Mouse (Mus musculus) forebrain, postnatal 0 days (tissue): ENCODE data around the gene Prpsap1. TPM values are rescaled to one million over a fixed set of nuclear protein-coding genes. Genes with fewer than 3 reads are reported as not detected.
A peak's percentile ranks its signal among the peaks of the same experiment; 100 is the strongest.

Source experiments
- ATAC-seq: fragments of 200-750 bp; cut with Nextera tagmentation; 2 replicates; pipeline ENCODE4 v1.8.0; 2017; ENCODE audit warnings: mild to moderate bottlenecking, moderate library complexity
- DNase-seq: peaks from one replicate; pipeline ENCODE4 v3.0.0-alpha.2; 2015
- H3K27ac ChIP-seq: fragments of 300-500 bp; sonication (generic); 2 replicates; pipeline ENCODE4 v1.5.1; 2014; ENCODE audit warnings: low read depth, mild to moderate bottlenecking, antibody characterized with exemption, low read length, moderate library complexity, mixed read lengths
- H3K27me3 ChIP-seq: fragments of 300-500 bp; sonication (generic); 2 replicates; pipeline ENCODE4 v1.6.1; 2014; ENCODE audit warnings: mild to moderate bottlenecking, low read length, mixed read lengths; ENCODE audit not compliant: insufficient read depth
- H3K36me3 ChIP-seq: fragments of 300-500 bp; sonication (generic); 2 replicates; pipeline ENCODE4 v1.6.1; 2014; ENCODE audit warnings: mild to moderate bottlenecking, moderate library complexity; ENCODE audit not compliant: insufficient read depth
- H3K4me1 ChIP-seq: fragments of 300-500 bp; sonication (generic); 2 replicates; pipeline ENCODE4 v1.6.1; 2014; ENCODE audit warnings: antibody characterized with exemption; ENCODE audit not compliant: insufficient read depth
- H3K4me2 ChIP-seq: fragments of 300-500 bp; sonication (generic); 2 replicates; pipeline ENCODE4 v1.6.1; 2014; ENCODE audit warnings: low read depth, mild to moderate bottlenecking, moderate library complexity
- H3K4me3 ChIP-seq: fragments of 300-500 bp; sonication (generic); 2 replicates; pipeline ENCODE4 v1.5.1; 2014; ENCODE audit warnings: low read depth, low read length, mixed read lengths
- H3K9ac ChIP-seq: fragments of 300-500 bp; sonication (generic); 2 replicates; pipeline ENCODE4 v1.6.1; 2014; ENCODE audit warnings: mild to moderate bottlenecking
- H3K9me3 ChIP-seq: fragments of 300-500 bp; sonication (generic); 2 replicates; pipeline ENCODE4 v1.6.1; 2016; ENCODE audit warnings: low read length
- CTCF ChIP-seq: sonication (generic); IDR thresholded peaks from 2 replicates; pipeline ENCODE4 v1.5.1; 2016; ENCODE audit warnings: antibody characterized with exemption, control low read depth, low read depth
- WGBS: fragments of 180-500 bp; shearing (Covaris S2); extraction: QIAGEN DNeasy Blood & Tissue Kit; methylation state at CpG from one replicate; pipeline ENCODE4 v1.1.7; 2014; 5-methylcytosine and 5-hydroxymethylcytosine counted together
- polyA plus RNA-seq: library from polyadenylated mRNA; unstranded; fragments of >200 nt; fragmentation: Nextera tagmentation; extraction: Ambion mirVana; gene quantifications from 2 replicates; pipeline ENCODE4 v1.2.1, GENCODE M21; 2015
- total RNA-seq: library from RNA; depleted of rRNA; stranded (reverse); fragments of >200 nt; gene quantifications from 2 replicates; pipeline ENCODE4 v1.2.3, GENCODE M21; 2014

Gene Prpsap1
- total and polyA plus RNA-seq, 2 experiments from 2014 or later = 96.0 to 158 TPM

- DNase-seq (peak; percentile 75), ATAC-seq (peak; percentile 18; the same call in 1 of the 2 replicates)
- H3K9me3 ChIP-seq = no peaks in the 10 kb centered on the region
- no peaks in the 10 kb centered on the region; the same call in 1 of the 2 replicates for H3K27me3 ChIP-seq
- H3K4me2 ChIP-seq = peak overlapping the region; percentile 73
- peaks cover 14% of the 10 kb centered on the region for H3K36me3 ChIP-seq
- 0 out of 2 replicates have a peak, but pooled peaks cover 4% of the 10 kb centered on the region for H3K4me1 ChIP-seq
- TF ChIP-seq CTCF = no peak; the same call in 1 of the 2 replicates
- 0% methylated on average over 40 of the region's 67 CpGs for WGBS
- peak overlapping the region; percentile 75 for H3K4me3 ChIP-seq
- H3K27ac ChIP-seq = peak overlapping the region; percentile 92
- peak overlapping the region; percentile 84 for H3K9ac ChIP-seq
These were observed 59.6 kb downstream of the Prpsap1 start for GRCm38 (mm10) chr11:116434287-116434966.

DNA sequence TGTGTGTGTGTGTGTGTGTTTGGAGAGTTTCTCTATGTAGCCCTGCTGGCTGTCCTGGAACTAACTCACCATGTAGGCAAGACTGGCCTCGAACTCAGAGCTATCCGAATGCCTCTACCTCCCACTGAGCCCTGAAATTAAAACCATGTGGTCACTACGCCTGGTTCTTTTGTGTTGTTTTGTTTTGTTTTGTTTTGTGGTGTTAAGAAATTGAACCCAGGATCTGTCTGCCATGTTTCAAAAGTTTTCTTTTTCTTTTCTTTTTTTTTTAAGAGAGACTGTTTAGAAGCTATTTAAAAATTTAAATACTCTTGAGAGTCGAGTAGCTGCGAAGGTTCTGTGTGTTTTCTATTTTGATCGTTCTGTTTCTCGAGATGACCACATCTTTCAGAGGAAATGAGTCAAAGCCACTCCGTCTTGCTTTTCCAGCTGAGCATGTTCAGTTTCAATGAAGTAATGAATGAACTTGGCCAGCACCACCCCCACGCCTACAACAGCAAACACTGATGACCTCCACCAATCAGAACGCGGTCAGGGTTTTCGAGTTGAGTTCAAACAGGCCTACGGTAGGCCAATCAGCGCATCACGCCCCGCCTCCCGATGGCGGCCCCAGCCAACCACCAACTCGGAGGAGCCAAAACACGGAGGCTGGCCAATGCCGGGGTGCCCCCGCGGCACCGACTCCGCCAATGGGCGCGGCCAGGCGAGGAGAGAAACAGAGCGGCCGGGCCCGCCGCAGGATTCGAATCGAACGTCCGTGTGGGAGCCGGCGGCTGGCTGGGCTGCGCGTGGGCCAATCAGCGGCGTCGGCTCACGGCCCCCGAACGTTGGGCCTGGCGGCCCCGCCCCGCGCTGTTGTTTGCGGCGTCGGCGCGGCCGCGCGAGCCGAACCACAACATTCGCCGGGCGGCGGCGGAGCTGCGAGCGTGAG lies 60.4 kb downstream of the Prpsap1 start, which contains the start of gene Ubald2:
Ubald2 (plus strand) TSS at position 739 of the 931 bp plus-strand sequence.
- Histone ChIP-seq H3K36me3 (peaks cover 8% of the 10 kb centered on the region; the same call in 1 of the 2 replicates), H3K4me3 (peak within 1 kb of the TSS; percentile 75), H3K4me2 (peak within 1 kb of the TSS; percentile 73), H3K9ac (peak within 1 kb of the TSS; percentile 84), H3K27ac (peak within 1 kb of the TSS; percentile 92), H3K9me3 (no peaks in the 10 kb centered on the region), H3K4me1 (0 out of 2 replicates have a peak, but pooled peaks cover 4% of the 10 kb centered on the region), H3K27me3 (no peaks in the 10 kb centered on the region; the same call in 1 of the 2 replicates)
- WGBS = 1% methylated on average over 65 of the region's 66 CpGs
- ATAC-seq (peak; percentile 97), DNase-seq (peak; percentile 100)
- TF ChIP-seq CTCF = no peak

DNA sequence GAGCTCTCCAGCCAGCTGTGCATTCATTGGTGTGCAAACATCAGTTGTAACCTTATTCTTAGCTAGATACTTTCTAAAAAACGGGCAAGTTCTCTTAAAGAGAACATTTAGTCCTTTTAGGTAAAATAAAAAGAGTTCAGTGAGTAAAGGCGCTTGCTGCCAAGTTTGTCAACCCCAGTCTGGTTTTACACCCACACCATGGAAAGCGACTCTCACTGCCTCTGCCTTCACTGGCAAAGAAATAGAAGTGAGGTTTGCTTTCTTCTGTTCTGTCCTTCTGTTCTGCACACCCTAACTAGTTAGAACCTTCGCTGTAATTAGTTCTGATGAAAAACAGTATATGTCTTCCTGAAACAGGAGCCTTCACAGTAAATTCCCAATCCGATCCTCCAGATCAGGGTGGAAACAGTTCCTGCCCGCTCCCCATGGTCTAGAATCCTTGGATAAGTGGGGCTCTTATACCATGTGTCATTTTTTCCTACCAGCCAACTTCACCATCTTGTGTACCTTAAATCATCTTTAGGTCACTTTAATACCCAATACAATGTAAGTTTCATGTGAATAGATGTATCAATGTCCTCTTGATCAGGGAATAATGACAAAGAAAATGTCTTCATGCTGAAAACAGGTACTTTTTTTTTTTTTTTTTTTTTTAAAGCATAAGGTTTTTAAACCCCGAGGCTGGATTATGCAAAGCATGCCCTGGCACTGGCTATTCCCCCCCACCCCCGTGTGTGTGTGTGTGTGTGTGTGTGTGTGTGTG lies 61.2 kb downstream of the Prpsap1 start:
- ATAC-seq (no peak), DNase-seq (no peak)
- Histone ChIP-seq H3K9ac (no peak overlapping the region), H3K27ac (no peak overlapping the region), H3K36me3 (peaks cover 8% of the 10 kb centered on the region; the same call in 1 of the 2 replicates), H3K4me3 (no peak overlapping the region), H3K4me1 (0 out of 2 replicates have a peak, but pooled peaks cover 4% of the 10 kb centered on the region), H3K9me3 (no peaks in the 10 kb centered on the region), H3K27me3 (no peaks in the 10 kb centered on the region; the same call in 1 of the 2 replicates), H3K4me2 (no peak overlapping the region)
- TF ChIP-seq CTCF = no peak
- WGBS = 55% methylated on average over 8 of the region's 8 CpGs

DNA sequence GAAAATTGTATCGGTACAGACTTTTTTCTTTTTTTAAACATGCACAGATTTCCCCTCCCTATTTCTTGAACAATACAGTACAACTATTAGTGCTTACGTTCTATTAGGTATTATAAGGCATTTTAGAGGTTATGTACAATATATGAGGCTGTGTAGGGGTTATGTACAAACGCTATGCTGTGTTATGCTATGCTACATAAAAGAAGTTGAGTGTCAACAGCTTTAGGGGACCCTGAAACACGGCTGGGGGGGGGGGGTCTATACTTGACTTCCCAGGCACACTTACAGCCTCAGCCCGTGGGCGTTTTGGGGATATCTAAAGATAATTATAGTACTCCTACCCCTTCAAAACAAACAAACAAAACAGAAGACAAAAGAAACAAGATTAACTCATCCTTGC lies 61.9 kb downstream of the Prpsap1 start:
- Histone ChIP-seq H3K9me3 (no peaks in the 10 kb centered on the region), H3K4me3 (no peak overlapping the region), H3K36me3 (peaks cover 6% of the 10 kb centered on the region; the same call in 1 of the 2 replicates), H3K4me2 (no peak overlapping the region), H3K27me3 (no peaks in the 10 kb centered on the region; the same call in 1 of the 2 replicates), H3K4me1 (0 out of 2 replicates have a peak, but pooled peaks cover 2% of the 10 kb centered on the region), H3K9ac (no peak overlapping the region), H3K27ac (no peak overlapping the region)
- DNase-seq (no peak), ATAC-seq (no peak)
- WGBS = 47% methylated on average over 6 of the region's 6 CpGs
- TF ChIP-seq CTCF = no peak

- TF ChIP-seq CTCF = no peak
- Histone ChIP-seq H3K27ac (no peak overlapping the region), H3K4me3 (no peak overlapping the region), H3K9me3 (no peaks in the 10 kb centered on the region), H3K4me1 (no peaks in the 10 kb centered on the region), H3K9ac (no peak overlapping the region), H3K36me3 (0 out of 2 replicates have a peak, but pooled peaks cover under 1% of the 10 kb centered on the region), H3K4me2 (no peak overlapping the region), H3K27me3 (no peaks in the 10 kb centered on the region; the same call in 1 of the 2 replicates)
- DNase-seq = no peak
- no peak for ATAC-seq
- 46% methylated on average over 11 of the region's 11 CpGs for WGBS
These were observed 62.4 kb downstream of the Prpsap1 start for GRCm38 (mm10) chr11:116431428-116432077.
